Mouse (Mus musculus): ENCODE measurements around the gene Slc35f6.

DNA sequence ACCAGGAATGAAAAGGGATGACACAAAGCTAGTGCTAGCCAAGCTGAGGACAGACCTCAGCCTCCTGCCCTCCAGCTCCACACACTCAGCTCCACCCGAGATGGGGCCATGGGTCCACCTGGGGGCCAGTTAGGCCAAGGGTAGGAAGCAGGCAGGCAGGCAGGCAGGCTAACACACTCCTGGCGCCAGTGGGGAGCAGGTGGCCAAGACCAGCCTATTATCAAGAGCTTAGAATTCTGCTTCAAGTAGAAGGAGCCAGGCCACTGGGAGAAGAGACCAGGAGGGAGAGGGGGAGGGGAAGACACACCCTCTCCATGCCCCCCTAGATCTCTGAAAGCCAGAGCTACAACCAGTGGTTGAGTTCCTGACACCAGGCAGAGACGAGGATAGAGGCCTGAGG lies 31.1 kb upstream of the Slc35f6 start:
- TF ChIP-seq CTCF (conservative IDR thresholded peaks at IDR 0.05; ENCODE audit: insufficient read depth, insufficient read length, low read depth, low read length) (no peak), POLR2A (IDR thresholded peaks at IDR 0.05; ENCODE audit: low read depth, low read length) (no peak)

All from kidney, adult 2 months (tissue).